Mouse (Mus musculus) spleen, embryonic (tissue): ENCODE data around the gene Olfr483.

Experiments
- CTCF ChIA-PET: fragments of 350-600 bp; sonication (Branson Sonifier 250); formaldehyde crosslinking; loops from one replicate; lab custom pipeline; 2022; lab: Charles Lee

Gene Olfr483

DNA sequence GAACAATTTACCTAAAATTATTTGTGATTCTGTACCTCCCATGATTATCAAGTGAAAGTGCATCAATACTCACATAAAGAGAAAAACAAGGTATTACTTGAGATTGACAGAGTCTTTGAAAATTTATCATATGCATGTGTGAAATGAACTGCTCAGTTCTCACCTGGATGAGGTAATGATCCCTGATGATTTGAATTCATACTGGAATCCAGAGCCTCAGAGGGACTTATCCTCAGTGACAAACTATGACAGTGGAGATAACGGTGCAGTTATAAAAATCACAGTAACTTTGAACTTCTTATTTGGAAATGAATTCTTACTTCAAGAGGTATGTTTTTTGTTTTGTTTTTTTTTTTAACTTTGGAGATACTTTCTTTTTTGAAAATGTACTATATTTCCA lies at the start of gene Olfr483:
Gene Olfr483, plus strand, starts transcription at position 301 of the 400 bp plus-strand sequence.
- CTCF ChIA-PET = no interaction called here

DNA sequence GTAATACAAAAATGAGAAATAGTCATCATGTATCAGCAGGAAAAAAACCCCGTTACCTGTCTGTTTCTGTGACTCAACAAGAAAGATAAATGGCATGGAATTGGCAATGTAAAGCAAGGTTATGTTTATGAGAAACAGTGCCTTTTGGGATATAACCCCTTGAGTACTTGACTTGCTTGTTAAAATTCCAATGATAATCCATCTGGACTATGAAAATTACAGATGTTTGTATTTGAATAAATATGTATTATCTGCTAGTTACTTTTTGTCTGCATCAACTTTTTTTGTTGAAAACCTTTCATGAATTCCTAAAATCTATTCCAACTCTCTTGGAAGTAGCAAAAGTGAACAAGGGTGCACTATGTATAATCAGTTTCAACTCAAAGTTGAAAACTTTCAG lies 33.4 kb upstream of the Olfr483 start, which contains the start of gene Olfr480:
Gene Olfr480, minus strand, starts transcription at position 101 of the 400 bp plus-strand sequence.
- CTCF ChIA-PET = no interaction called here

DNA sequence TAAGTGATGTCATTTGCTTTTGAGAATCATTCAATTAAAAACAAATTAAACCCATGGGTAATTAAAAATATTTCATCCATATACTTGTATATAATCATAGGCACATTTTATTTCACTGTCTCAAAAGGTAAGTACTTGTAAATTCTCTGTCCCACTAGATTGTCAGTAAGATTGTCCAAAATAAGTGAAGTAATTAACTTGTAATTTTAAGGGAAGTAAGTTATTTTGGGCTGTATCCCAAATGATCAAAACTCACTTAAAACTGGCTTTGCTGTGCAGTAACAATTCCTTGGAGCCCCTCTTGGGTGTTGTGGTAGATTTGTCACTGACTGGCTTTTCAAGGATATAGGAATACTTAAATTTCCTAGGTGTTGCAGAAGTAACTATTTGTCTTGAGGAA lies 21.1 kb upstream of the Olfr483 start, which contains the start of gene Olfr481:
Gene Olfr481, plus strand, starts transcription at position 301 of the 400 bp plus-strand sequence.
- CTCF ChIA-PET = no interaction called here

DNA sequence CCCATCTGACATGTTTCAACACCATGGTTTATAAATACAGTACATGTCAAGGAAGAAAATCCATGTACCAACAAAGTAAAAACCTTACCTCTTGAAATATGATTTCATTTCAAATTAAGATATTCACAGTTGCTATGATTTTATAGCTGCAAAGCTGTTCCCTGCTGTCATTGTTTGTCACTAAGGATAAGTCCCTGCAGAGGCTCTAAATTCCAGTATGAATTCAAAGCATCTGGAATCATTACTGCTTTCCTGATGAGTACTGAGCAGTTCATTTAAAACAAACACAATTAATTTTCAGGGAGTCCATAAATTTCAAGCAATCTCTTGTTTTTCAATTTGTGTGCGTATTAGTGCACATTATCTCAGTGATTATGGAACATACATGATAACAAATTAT lies 3.2 kb upstream of the Olfr483 start, which contains the start of gene Olfr482:
Gene Olfr482, minus strand, starts transcription at position 101 of the 400 bp plus-strand sequence.
- CTCF ChIA-PET = no interaction called here

DNA sequence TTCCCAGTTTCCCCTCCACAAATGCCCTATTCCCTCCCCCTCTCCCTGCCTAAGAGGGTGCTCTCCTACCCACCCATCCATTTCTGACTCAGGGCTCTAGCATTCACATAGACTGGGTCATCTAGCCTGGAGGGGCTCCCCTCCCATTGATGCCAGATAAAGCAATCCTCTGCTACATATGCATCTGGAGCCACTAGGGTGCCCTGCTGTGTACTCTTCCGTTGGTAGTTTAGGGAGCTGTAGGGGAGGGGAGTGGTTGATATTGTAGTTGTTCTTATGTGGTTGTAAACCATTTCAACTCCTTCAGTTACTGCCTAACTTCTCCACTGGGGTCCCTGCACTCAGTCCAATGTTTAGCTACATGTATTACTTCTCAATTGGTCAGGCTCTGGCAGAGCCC lies 20.0 kb downstream of the Olfr483 start:
- CTCF ChIA-PET = no interaction called here

DNA sequence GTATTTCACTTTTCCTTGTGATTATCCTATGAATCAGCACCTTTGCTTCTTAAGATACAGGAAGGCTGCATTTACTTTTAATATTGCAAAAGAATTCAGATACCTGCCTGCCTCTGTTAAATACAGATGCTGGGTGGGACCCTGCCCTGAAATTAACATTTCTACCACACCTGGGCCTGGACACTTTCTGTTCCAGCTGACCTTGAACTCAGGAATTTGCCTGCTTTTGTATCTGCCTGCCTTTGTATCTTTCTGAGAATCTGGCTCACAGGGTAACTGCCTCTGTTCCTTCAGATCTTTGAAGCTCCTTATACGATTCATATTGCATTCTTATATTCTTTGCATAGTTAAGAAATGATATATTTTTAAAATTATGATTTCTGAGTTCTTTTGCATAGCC lies 20.8 kb downstream of the Olfr483 start:
- CTCF ChIA-PET = no interaction called here

DNA sequence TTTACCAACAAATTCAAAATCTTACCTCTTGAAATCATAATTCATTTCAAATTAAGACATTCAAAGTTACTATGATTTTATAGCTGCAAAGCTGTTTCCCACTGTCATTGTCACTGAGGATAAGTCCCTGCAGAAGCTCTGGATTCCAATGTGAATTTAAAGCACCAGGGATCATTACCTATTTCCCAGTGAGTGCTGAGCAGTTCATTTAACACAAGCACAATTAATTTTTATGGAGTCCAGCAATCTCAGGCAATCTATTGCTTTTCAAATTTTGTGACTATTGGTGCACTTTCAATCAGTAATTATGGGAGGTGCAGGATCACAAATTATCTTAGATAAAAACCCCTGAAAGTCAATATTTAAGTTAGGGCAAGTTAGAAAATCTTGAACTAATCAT lies 26.7 kb downstream of the Olfr483 start, which contains the start of gene Olfr484:
Gene Olfr484, minus strand, starts transcription at position 101 of the 400 bp plus-strand sequence.
- CTCF ChIA-PET = no interaction called here
